Mouse (Mus musculus) bone marrow macrophage, adult 2 months (primary cell): ENCODE data around the gene Aoc1.

Experiments used
- CTCF ChIP-seq: IDR thresholded peaks from 2 replicates; pipeline ENCODE4 v1.5.1; 2012; ENCODE audit warnings: low read depth, mild to moderate bottlenecking, low read length, moderate library complexity
- POLR2A ChIP-seq: IDR thresholded peaks from 2 replicates; pipeline ENCODE4 v1.6.1; 2012; ENCODE audit warnings: mild to moderate bottlenecking, low read depth, low read length, borderline replicate concordance

DNA sequence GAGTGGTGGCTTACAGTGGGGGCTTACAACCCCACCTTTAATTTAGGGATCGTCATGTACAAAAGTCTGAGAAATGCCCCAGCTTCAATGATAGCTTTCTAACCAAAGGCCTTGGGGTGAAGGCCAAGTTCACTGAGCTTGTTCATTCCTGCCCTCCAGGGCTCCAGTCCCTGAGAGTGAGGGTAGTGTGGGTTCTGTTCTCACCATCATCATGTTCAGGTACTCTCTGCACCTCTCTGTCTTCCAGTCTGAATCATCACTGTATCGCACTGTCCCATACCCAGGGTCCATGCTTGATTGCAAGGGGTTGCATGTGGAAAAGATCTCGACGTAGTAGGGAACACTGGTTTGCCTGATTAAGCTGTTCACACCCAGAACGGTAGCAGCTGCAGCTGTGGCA, 37.5 kb upstream of the Aoc1 start:
- TF ChIP-seq CTCF (no peak), POLR2A (no peak)
